Mouse (Mus musculus): Measurements from ENCODE around the gene Pth2. TPM values are rescaled to one million over a fixed set of nuclear protein-coding genes. Genes with fewer than 3 reads are reported as not detected.
"Not testable (repeated sequence)": the region's sequence is repeated elsewhere in the genome, so short reads cannot be mapped to it uniquely, and the experiment has no call there.

Gene Pth2
- polyA plus RNA-seq, 1 experiment from 2014 or later: not detected

DNA sequence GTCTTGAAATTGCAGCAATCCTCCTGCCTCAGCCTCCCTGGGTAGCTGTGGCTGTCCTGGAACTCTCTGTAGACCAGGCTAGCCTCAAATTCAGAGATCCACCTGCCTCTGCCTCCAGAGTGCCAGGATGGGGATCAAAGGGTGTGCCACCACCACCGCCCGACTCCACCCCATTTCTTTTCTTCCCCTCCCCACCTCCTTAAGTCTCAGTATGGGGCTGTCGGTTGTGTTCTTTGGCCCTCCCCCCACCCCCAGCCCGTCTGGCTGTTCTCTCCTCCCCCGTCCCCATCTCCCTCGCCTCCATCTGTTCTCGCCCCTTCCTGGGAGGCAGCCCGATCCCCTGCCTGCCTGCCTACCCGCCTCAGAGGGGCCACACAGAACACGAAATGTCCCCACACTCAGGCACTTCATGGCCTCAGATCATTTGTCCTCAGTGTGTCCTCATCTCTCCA, 13.8 kb upstream of the Pth2 start:
- peaks cover 98% of the 10 kb centered on the region for H3K27me3 ChIP-seq (ENCODE audit: insufficient read depth, poor library complexity, severe bottlenecking)
- no peaks in the 10 kb centered on the region for H3K36me3 ChIP-seq
- DNase-seq (ENCODE audit: low spot score): no peak
- peaks cover 38% of the 10 kb centered on the region for H3K4me1 ChIP-seq (replicated peaks)
- peak overlapping the region; percentile 16; the same call in 1 of the 2 replicates for H3K4me3 ChIP-seq
- 26% methylated on average over 10 of the region's 10 CpGs for WGBS
- peak overlapping the region; percentile 51; the same call in 1 of the 2 replicates for H3K27ac ChIP-seq
- H3K9me3 ChIP-seq: peaks cover 31% of the 10 kb centered on the region

DNA sequence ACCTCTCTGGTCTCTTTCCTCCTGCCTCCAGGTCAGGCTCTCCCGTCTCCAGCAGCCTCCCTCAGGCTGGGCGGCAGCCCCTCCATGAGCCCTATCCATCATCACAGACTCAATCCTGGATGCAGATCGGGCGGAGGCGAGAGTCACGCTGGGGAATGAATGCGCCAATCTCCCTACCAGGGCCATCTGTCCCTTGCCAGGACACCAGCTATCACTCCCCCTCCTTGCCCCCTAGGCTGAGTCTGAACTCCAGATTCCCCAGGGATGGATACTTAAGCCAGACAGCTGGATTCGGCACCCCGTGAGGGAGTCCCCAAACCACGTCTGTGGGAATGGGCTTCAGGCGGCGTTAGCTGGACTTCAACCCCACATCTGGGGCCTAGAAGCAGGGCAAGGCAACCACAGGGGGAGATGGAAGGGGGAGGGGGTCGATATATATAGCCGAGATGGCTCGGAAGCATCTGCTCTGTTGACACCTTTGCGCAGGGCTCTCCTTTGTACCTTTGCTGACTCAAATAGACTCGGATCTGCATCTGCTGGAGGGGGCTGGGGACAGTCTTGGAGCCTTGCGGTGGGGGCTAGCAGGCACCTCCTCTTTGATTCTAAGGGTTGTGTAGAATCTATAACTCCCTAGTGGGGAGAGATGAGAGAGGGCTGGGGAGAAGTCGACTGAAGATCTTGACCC, 12.9 kb upstream of the Pth2 start:
- Histone ChIP-seq H3K4me3 (peak overlapping the region; percentile 16; the same call in 1 of the 2 replicates), H3K36me3 (no peaks in the 10 kb centered on the region), H3K27ac (peak overlapping the region; percentile 66), H3K27me3 (ENCODE audit: insufficient read depth, poor library complexity, severe bottlenecking) (peaks cover 100% of the 10 kb centered on the region), H3K9me3 (peaks cover 38% of the 10 kb centered on the region), H3K4me1 (replicated peaks) (peaks cover 30% of the 10 kb centered on the region)
- 2% methylated on average over 19 of the region's 19 CpGs for WGBS
- DNase-seq (ENCODE audit: low spot score): no peak

DNA sequence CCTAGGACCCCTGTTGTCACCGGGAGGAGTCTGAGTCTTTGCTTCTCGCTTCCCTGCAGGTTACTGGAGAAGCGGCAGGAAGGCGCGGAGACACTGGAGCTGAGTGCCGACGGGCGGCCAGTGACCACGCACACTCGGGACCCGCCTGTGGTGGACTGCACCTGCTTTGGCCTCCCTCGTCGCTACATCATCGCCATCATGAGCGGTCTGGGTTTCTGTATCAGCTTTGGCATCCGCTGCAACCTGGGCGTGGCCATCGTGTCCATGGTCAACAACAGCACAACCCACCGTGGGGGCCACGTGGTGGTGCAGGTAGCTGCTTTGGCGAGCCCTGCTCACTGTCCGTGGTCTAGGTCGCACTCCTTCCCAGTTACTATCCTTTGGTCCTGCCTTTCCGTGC, 12.1 kb upstream of the Pth2 start:
- no peak for DNase-seq (ENCODE audit: low spot score)
- 6% methylated on average over 24 of the region's 24 CpGs for WGBS
- Histone ChIP-seq H3K27me3 (ENCODE audit: insufficient read depth, poor library complexity, severe bottlenecking) (peaks cover 99% of the 10 kb centered on the region), H3K36me3 (no peaks in the 10 kb centered on the region), H3K4me3 (0 out of 2 replicates have a peak overlapping the region, but pooled peaks have one; percentile 2), H3K27ac (no peak overlapping the region; the same call in 1 of the 2 replicates), H3K4me1 (replicated peaks) (peaks cover 28% of the 10 kb centered on the region), H3K9me3 (peaks cover 39% of the 10 kb centered on the region)

DNA sequence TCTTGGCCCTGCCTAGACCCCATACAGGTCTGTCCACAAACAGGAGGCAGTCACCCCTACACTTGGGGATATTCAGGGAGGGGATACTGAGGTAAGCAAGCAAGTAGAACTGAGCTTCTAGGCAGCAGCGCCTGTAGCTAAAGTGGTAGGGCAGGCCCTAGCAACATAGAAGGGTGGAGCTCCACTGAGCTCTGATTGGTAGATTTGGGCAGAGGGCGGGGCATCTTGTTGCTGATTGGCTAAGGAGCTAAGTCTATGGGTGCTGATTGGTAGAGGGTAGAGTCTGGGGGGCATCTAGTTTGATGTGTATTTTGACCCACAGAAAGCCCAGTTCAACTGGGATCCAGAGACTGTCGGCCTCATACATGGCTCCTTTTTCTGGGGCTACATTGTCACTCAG, 11.3 kb upstream of the Pth2 start:
- peaks cover 99% of the 10 kb centered on the region for H3K27me3 ChIP-seq (ENCODE audit: insufficient read depth, poor library complexity, severe bottlenecking)
- H3K9me3 ChIP-seq: peaks cover 39% of the 10 kb centered on the region
- WGBS: 91% methylated on average over 3 of the region's 3 CpGs
- peaks cover 22% of the 10 kb centered on the region for H3K4me1 ChIP-seq (replicated peaks)
- no peak for DNase-seq (ENCODE audit: low spot score)
- no peak overlapping the region for H3K4me3 ChIP-seq
- no peaks in the 10 kb centered on the region for H3K36me3 ChIP-seq
- no peak overlapping the region for H3K27ac ChIP-seq

DNA sequence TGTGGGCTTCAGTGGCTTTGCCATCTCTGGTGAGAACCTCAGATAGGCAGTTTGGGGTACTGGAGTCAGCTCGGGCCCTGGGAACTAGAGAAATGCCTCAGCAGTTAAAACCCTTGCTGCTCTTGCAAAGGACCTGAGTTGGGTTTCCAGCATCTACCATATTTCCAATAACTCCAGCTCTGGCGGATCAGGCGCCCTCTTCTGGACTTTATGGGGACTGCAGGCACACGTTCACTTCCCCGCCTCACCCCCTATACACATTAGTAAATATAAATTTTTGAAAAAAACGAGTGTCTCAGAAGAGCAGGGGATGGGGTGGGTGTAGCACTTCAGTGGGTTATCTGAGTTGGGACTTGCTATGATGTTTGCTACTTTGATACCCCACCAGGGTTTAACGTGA, 7.8 kb upstream of the Pth2 start:
- H3K27ac ChIP-seq: no peak overlapping the region
- H3K9me3 ChIP-seq: peaks cover 39% of the 10 kb centered on the region
- H3K36me3 ChIP-seq: no peaks in the 10 kb centered on the region
- H3K4me1 ChIP-seq (replicated peaks): peaks cover 38% of the 10 kb centered on the region
- no peak overlapping the region for H3K4me3 ChIP-seq
- whole genome bisulfite sequencing: 57% methylated on average over 7 of the region's 7 CpGs
- peaks cover 99% of the 10 kb centered on the region for H3K27me3 ChIP-seq (ENCODE audit: insufficient read depth, poor library complexity, severe bottlenecking)
- DNase-seq (ENCODE audit: low spot score): no peak

DNA sequence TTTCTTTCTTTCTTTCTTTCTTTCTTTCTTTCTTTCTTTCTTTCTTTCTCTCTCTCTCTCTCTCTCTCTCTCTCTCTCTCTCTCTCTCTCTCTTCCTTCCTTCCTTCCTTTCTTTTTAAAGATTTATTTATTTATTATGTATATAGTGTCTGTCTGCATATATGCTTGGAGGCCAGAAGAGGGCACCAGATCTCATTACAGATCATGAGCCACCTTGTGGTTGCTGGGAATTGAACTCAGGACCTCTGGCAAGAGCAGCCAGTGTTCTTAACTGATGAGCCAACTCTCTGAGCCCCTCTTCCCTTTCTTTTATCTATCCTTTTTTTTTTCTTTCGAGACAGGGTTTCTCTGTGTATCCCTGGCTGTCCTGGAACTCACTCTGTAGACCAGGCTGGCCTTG, 7.0 kb upstream of the Pth2 start:
- not testable (repeated sequence) for H3K4me3 ChIP-seq; DNase-seq (ENCODE audit: low spot score); H3K36me3 ChIP-seq; H3K27ac ChIP-seq
- Histone ChIP-seq H3K27me3 (ENCODE audit: insufficient read depth, poor library complexity, severe bottlenecking) (peaks cover 99% of the 10 kb centered on the region), H3K4me1 (replicated peaks) (peaks cover 30% of the 10 kb centered on the region), H3K9me3 (peaks cover 38% of the 10 kb centered on the region)
- WGBS: 52% methylated on average over 1 of the region's 1 CpGs

DNA sequence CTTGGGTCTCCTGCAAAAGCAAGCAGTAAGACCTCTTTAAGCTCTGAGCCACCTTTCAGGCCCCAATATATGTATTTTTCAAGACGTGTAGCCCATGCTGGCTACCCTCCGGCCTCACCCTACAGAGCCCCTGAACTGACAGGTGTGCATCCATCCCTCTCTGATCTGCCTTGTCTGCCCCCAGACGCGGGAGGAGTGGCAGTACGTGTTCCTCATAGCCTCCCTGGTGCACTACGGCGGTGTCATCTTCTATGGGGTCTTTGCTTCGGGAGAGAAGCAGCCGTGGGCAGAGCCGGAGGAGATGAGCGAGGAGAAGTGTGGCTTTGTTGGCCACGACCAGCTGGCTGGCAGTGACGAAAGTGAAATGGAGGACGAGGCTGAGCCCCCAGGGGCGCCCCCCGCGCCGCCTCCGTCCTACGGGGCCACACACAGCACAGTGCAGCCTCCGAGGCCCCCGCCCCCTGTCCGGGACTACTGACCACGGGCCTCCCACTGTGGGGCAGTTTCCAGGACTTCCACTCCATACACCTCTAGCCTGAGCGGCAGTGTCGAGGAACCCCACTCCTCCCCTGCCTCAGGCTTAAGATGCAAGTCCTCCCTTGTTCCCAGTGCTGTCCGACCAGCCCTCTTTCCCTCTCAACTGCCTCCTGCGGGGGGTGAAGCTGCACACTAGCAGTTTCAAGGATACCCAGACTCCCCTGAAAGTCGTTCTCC, 6.1 kb upstream of the Pth2 start:
- whole genome bisulfite sequencing: 3% methylated on average over 29 of the region's 29 CpGs
- Histone ChIP-seq H3K36me3 (no peaks in the 10 kb centered on the region), H3K4me3 (peak overlapping the region; percentile 35), H3K27me3 (ENCODE audit: insufficient read depth, poor library complexity, severe bottlenecking) (peaks cover 99% of the 10 kb centered on the region), H3K27ac (0 out of 2 replicates have a peak overlapping the region, but pooled peaks have one; percentile 46), H3K4me1 (replicated peaks) (peaks cover 28% of the 10 kb centered on the region), H3K9me3 (peaks cover 28% of the 10 kb centered on the region)
- DNase-seq (ENCODE audit: low spot score): no peak

DNA sequence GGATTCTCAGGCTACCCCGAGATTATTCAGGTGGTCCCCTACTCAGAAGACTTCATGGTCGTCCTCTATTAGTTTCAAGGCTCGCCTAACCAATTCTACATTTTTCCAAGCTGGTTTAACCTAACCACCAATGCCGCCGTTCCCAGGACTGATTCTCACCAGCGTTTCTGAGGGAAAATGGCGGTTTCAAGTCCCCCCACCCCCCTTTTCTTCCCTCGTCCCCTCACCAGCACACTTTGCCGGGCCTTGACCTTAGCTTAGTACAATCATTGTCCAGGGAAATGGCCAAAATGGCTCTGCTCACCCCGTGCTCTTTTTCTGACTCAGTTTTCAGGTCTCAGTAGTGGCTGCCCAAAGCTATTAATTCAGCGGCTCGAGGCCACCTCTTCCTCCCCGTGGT, 5.4 kb upstream of the Pth2 start:
- peak overlapping the region; percentile 38; the same call in 1 of the 2 replicates for H3K4me3 ChIP-seq
- H3K36me3 ChIP-seq: no peaks in the 10 kb centered on the region
- peaks cover 99% of the 10 kb centered on the region for H3K27me3 ChIP-seq (ENCODE audit: insufficient read depth, poor library complexity, severe bottlenecking)
- H3K4me1 ChIP-seq (replicated peaks): peaks cover 28% of the 10 kb centered on the region
- no peak overlapping the region for H3K27ac ChIP-seq
- no peak for DNase-seq (ENCODE audit: low spot score)
- 4% methylated on average over 13 of the region's 13 CpGs for WGBS
- peaks cover 22% of the 10 kb centered on the region for H3K9me3 ChIP-seq

DNA sequence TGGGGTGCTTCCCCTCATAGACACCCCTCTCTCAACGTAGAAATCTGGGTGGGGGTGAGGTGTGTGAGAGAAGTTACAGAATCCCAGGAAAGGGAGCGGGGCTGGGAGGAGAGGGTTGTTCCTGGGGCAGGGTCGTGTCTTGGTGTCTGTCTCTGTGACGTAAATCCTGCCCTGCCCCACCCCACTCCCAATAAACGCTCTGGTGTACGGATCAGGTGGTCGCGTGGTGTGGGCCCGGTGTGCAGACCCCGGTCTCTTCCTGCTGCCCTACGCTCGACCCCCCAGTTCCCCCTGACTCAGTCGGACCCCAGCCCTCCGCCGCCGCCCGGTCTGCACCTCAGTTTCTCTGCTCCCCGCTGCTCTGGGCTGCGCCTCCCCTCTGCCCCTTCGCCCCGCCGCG, 4.9 kb upstream of the Pth2 start:
- H3K27ac ChIP-seq: no peak overlapping the region
- no peaks in the 10 kb centered on the region for H3K36me3 ChIP-seq
- H3K4me1 ChIP-seq (replicated peaks): peaks cover 30% of the 10 kb centered on the region
- peak overlapping the region; percentile 38 for H3K4me3 ChIP-seq
- H3K27me3 ChIP-seq (ENCODE audit: insufficient read depth, poor library complexity, severe bottlenecking): peaks cover 99% of the 10 kb centered on the region
- H3K9me3 ChIP-seq: peaks cover 16% of the 10 kb centered on the region; the same call in 1 of the 2 replicates
- no peak for DNase-seq (ENCODE audit: low spot score)
- 3% methylated on average over 23 of the region's 23 CpGs for WGBS

DNA sequence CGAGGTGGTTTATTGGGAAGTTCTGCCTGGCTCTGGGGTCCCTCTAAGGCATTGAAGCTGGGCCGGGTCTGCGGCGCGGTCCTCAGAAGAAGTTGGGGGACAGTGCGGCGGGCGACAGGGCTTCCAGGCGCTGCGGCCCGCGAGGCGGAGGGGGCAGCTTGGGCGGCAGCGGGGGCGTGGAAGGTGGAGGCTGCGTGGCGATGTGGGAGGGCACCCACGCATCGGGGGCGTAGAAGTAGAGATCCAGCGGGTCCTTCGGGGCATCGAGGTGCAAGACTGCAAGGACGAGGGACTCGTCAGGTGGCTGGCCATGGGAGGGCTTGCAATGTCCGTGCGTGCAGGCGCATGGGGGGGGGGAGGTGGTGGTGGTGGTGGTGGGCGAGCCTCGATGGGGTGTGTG, 4.4 kb upstream of the Pth2 start:
- WGBS: 4% methylated on average over 31 of the region's 31 CpGs
- Histone ChIP-seq H3K27me3 (ENCODE audit: insufficient read depth, poor library complexity, severe bottlenecking) (peaks cover 99% of the 10 kb centered on the region), H3K9me3 (peaks cover 13% of the 10 kb centered on the region; the same call in 1 of the 2 replicates), H3K27ac (no peak overlapping the region), H3K4me3 (peak overlapping the region; percentile 38), H3K36me3 (no peaks in the 10 kb centered on the region), H3K4me1 (replicated peaks) (peaks cover 34% of the 10 kb centered on the region)
- no peak for DNase-seq (ENCODE audit: low spot score)

DNA sequence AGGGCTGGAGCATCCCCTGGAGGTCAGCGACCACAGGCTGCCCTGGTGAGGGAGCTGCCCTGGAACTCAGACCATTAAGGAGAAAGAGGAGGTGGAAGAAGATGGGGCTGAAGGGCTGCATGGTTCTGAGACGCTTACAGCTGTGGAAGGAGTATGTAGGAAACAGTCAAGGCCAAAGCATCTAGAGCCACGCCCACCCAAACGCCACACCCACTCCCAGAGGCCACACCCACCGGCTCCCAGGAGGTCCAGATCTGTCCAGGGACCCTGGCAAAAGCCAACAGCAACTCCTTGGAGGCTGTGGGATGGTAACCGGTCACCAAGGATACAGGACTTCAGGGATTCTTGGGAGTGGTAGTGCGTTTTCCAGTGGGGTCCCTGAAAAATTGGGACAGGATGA, 2.2 kb upstream of the Pth2 start:
- Histone ChIP-seq H3K36me3 (no peaks in the 10 kb centered on the region), H3K4me1 (replicated peaks) (peaks cover 51% of the 10 kb centered on the region), H3K27me3 (ENCODE audit: insufficient read depth, poor library complexity, severe bottlenecking) (peaks cover 99% of the 10 kb centered on the region), H3K9me3 (no peaks in the 10 kb centered on the region), H3K27ac (no peak overlapping the region), H3K4me3 (no peak overlapping the region)
- 19% methylated on average over 7 of the region's 7 CpGs for WGBS
- DNase-seq (ENCODE audit: low spot score): no peak

DNA sequence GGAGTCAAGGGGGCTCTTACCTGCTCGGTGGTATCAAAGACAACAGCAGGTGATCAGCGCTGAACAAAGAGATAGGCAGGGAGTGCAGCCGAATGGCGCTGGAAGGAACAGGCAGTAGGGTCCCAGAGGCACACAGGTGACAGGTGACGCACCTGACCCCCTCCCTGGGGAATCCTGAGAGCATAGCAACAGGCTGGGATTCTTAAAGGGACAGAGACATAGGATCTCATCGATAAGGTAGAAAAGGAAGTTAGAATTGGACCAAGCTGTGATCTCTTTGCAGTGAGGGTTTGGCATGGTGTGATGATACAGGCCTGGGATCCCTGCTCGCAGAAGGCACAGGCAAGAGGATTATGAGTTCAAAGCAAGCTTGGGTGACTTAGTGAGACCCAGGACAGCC, 1.3 kb upstream of the Pth2 start, which contains the start of gene Gfy:
Gfy (minus strand) TSS at position 101 of the 400 bp plus-strand sequence.
- no peaks in the 10 kb centered on the region for H3K36me3 ChIP-seq
- peaks cover 53% of the 10 kb centered on the region for H3K4me1 ChIP-seq (replicated peaks)
- H3K9me3 ChIP-seq: no peaks in the 10 kb centered on the region
- H3K4me3 ChIP-seq: no peak within 1 kb of the TSS
- DNase-seq (ENCODE audit: low spot score): no peak
- H3K27me3 ChIP-seq (ENCODE audit: insufficient read depth, poor library complexity, severe bottlenecking): peaks cover 100% of the 10 kb centered on the region
- H3K27ac ChIP-seq: no peak within 1 kb of the TSS
- 33% methylated on average over 7 of the region's 7 CpGs for WGBS

DNA sequence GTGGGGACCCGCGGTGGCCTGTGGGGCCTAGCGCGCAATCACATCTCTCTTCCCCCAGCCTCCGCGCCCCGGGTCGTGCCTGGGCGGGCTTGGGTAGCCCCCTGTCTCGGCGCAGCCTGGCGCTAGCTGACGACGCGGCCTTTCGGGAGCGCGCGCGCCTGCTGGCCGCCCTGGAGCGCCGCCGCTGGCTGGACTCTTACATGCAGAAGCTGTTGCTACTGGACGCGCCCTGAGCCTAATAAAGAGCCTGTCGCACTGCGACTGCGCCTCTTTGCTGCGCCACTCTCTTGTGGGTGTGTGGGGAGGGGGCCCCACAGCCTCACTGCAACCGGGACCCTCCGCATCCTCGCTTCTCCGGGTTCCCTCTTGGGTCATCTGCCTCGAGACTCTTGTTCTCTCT, 745 bp downstream of the Pth2 start:
- H3K9me3 ChIP-seq: no peaks in the 10 kb centered on the region
- H3K4me1 ChIP-seq (replicated peaks): peaks cover 38% of the 10 kb centered on the region
- WGBS: 5% methylated on average over 35 of the region's 35 CpGs
- H3K36me3 ChIP-seq: no peaks in the 10 kb centered on the region
- no peak overlapping the region for H3K27ac ChIP-seq
- H3K4me3 ChIP-seq: peak overlapping the region; percentile 45
- no peak for DNase-seq (ENCODE audit: low spot score)
- peaks cover 100% of the 10 kb centered on the region for H3K27me3 ChIP-seq (ENCODE audit: insufficient read depth, poor library complexity, severe bottlenecking)
